Mouse (Mus musculus) thymus, adult 2 months (tissue): ENCODE results near the gene Elof1.
A peak's percentile ranks its signal among the peaks of the same experiment; 100 is the strongest.

Source experiments
- CTCF ChIP-seq: fragments of 200-500 bp; IDR thresholded peaks from 2 replicates; pipeline ENCODE4 v1.5.1; 2012; ENCODE audit warnings: mild to moderate bottlenecking, control low read depth, low read length, moderate library complexity, borderline replicate concordance; ENCODE audit not compliant: control insufficient read depth, poor library complexity, insufficient read depth; ENCODE audit errors: extremely low read depth
- POLR2A ChIP-seq: fragments of 200-500 bp; IDR thresholded peaks from 2 replicates; pipeline ENCODE4 v1.6.1; 2012; ENCODE audit warnings: mild to moderate bottlenecking, low read length, control low read depth, moderate library complexity; ENCODE audit not compliant: control insufficient read depth, poor library complexity, insufficient read depth; ENCODE audit errors: extremely low read depth

DNA sequence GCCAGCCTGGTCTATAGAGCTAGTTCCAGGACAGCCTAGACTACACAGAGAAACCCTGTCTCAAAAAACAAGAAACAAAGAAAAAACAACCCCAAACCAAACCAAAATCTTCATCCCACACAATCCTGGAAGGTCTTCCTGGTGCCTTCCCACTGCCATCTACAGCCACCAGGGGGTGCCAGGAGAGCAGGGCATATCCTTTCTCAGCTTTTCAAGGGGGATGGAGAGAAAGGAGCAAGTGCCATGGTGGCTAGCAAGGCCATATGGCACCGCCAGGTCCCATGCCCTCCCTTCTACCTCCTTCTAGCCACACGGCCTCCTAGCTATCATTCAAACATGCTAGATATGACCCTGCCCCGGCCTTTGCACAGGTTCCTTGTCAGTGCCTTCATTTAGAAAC is 50.5 kb downstream of the Elof1 start:
- peak; percentile 65; the same call in 1 of the 2 replicates for TF ChIP-seq CTCF
- TF ChIP-seq POLR2A, result no peak
